Mouse (Mus musculus): ENCODE measurements around the gene Kdf1. TPM values are rescaled to one million over a fixed set of nuclear protein-coding genes. Genes with fewer than 3 reads are reported as not detected.

Kdf1 gene
- polyA plus RNA-seq, 1 experiment from 2014 or later = 0.20 TPM

GRCm38 (mm10) chr4:133494432-133494831 lies 24.3 kb upstream of the Kdf1 start:
- 2% methylated on average over 12 of the region's 12 CpGs for WGBS

GRCm38 (mm10) chr4:133494867-133495266 lies 23.9 kb upstream of the Kdf1 start:
- Histone ChIP-seq H3K4me2 (ENCODE audit: low read length) (no peak overlapping the region; the same call in 1 of the 2 replicates), H3K36me3 (ENCODE audit: control insufficient read depth, insufficient read depth, low read length) (no peaks in the 10 kb centered on the region), H3K4me1 (ENCODE audit: control insufficient read depth, insufficient read depth, low read length) (peaks cover 4% of the 10 kb centered on the region; the same call in 1 of the 2 replicates), H3K27me3 (replicated peaks; ENCODE audit: control insufficient read depth, insufficient read depth, low read length) (peaks cover 50% of the 10 kb centered on the region), H3K9ac (ENCODE audit: low read length) (no peak overlapping the region), H3K9me3 (replicated peaks; ENCODE audit: control insufficient read depth, low read length) (no peaks in the 10 kb centered on the region), H3K4me3 (ENCODE audit: low read depth, low read length) (no peak overlapping the region), H3K27ac (ENCODE audit: low read depth, low read length) (no peak overlapping the region)
- WGBS = 66% methylated on average over 4 of the region's 4 CpGs
- DNase-seq (ENCODE audit: low spot score) (no peak), ATAC-seq (no peak)

More at GRCm38 (mm10) chr4:133494432-133494831, 24.3 kb upstream of the Kdf1 start:
- Histone ChIP-seq H3K4me1 (ENCODE audit: control insufficient read depth, insufficient read depth, low read length) (peaks cover 4% of the 10 kb centered on the region; the same call in 1 of the 2 replicates), H3K4me2 (ENCODE audit: low read length) (peak overlapping the region; percentile 51), H3K4me3 (ENCODE audit: low read depth, low read length) (peak overlapping the region; percentile 19; the same call in 1 of the 2 replicates), H3K9ac (ENCODE audit: low read length) (no peak overlapping the region), H3K9me3 (replicated peaks; ENCODE audit: control insufficient read depth, low read length) (no peaks in the 10 kb centered on the region), H3K27ac (ENCODE audit: low read depth, low read length) (no peak overlapping the region), H3K36me3 (ENCODE audit: control insufficient read depth, insufficient read depth, low read length) (no peaks in the 10 kb centered on the region), H3K27me3 (replicated peaks; ENCODE audit: control insufficient read depth, insufficient read depth, low read length) (peaks cover 47% of the 10 kb centered on the region)
- peak; percentile 81 for DNase-seq (ENCODE audit: low spot score)
- ATAC-seq = 0 out of 2 replicates have a peak, but pooled peaks have one; percentile 21

- Histone ChIP-seq H3K27me3 (replicated peaks; ENCODE audit: control insufficient read depth, insufficient read depth, low read length) (peaks cover 57% of the 10 kb centered on the region), H3K36me3 (ENCODE audit: control insufficient read depth, insufficient read depth, low read length) (no peaks in the 10 kb centered on the region), H3K9me3 (replicated peaks; ENCODE audit: control insufficient read depth, low read length) (no peaks in the 10 kb centered on the region), H3K9ac (ENCODE audit: low read length) (no peak overlapping the region), H3K4me1 (ENCODE audit: control insufficient read depth, insufficient read depth, low read length) (peaks cover 4% of the 10 kb centered on the region; the same call in 1 of the 2 replicates), H3K4me2 (ENCODE audit: low read length) (no peak overlapping the region), H3K4me3 (ENCODE audit: low read depth, low read length) (no peak overlapping the region), H3K27ac (ENCODE audit: low read depth, low read length) (no peak overlapping the region)
- ATAC-seq (no peak), DNase-seq (ENCODE audit: low spot score) (no peak)
- WGBS = 28% methylated on average over 7 of the region's 7 CpGs
Measured at GRCm38 (mm10) chr4:133495711-133496110, 23.1 kb upstream of the Kdf1 start.

- Histone ChIP-seq H3K36me3 (ENCODE audit: control insufficient read depth, insufficient read depth, low read length) (no peaks in the 10 kb centered on the region), H3K4me2 (ENCODE audit: low read length) (peak overlapping the region; percentile 99), H3K9ac (ENCODE audit: low read length) (no peak overlapping the region), H3K4me1 (ENCODE audit: control insufficient read depth, insufficient read depth, low read length) (peaks cover 4% of the 10 kb centered on the region; the same call in 1 of the 2 replicates), H3K27ac (ENCODE audit: low read depth, low read length) (no peak overlapping the region), H3K27me3 (replicated peaks; ENCODE audit: control insufficient read depth, insufficient read depth, low read length) (peaks cover 61% of the 10 kb centered on the region), H3K9me3 (replicated peaks; ENCODE audit: control insufficient read depth, low read length) (no peaks in the 10 kb centered on the region), H3K4me3 (ENCODE audit: low read depth, low read length) (peak overlapping the region; percentile 59)
- ATAC-seq (no peak), DNase-seq (ENCODE audit: low spot score) (no peak)
- whole genome bisulfite sequencing = 26% methylated on average over 6 of the region's 6 CpGs
Measured at GRCm38 (mm10) chr4:133496738-133497445, 21.9 kb upstream of the Kdf1 start.

GRCm38 (mm10) chr4:133497461-133498159 lies 21.2 kb upstream of the Kdf1 start:
- no peak overlapping the region for H3K27ac ChIP-seq (ENCODE audit: low read depth, low read length)
- peak; percentile 49 for DNase-seq (ENCODE audit: low spot score)
- peak overlapping the region; percentile 99 for H3K4me2 ChIP-seq (ENCODE audit: low read length)
- peaks cover 4% of the 10 kb centered on the region; the same call in 1 of the 2 replicates for H3K4me1 ChIP-seq (ENCODE audit: control insufficient read depth, insufficient read depth, low read length)
- peaks cover 61% of the 10 kb centered on the region for H3K27me3 ChIP-seq (replicated peaks; ENCODE audit: control insufficient read depth, insufficient read depth, low read length)
- WGBS = 1% methylated on average over 58 of the region's 70 CpGs
- ATAC-seq = peak; percentile 62
- peak overlapping the region; percentile 59 for H3K4me3 ChIP-seq (ENCODE audit: low read depth, low read length)
- H3K36me3 ChIP-seq (ENCODE audit: control insufficient read depth, insufficient read depth, low read length) = no peaks in the 10 kb centered on the region
- no peaks in the 10 kb centered on the region for H3K9me3 ChIP-seq (replicated peaks; ENCODE audit: control insufficient read depth, low read length)
- H3K9ac ChIP-seq (ENCODE audit: low read length) = peak overlapping the region; percentile 70

GRCm38 (mm10) chr4:133498160-133498724 lies 20.5 kb upstream of the Kdf1 start, which contains the start of gene Trnp1:
TSS of gene Trnp1 (minus strand) at chr4:133498550.
- DNase-seq (ENCODE audit: low spot score) = peak; percentile 90
- Histone ChIP-seq H3K9me3 (replicated peaks; ENCODE audit: control insufficient read depth, low read length) (no peaks in the 10 kb centered on the region), H3K4me3 (ENCODE audit: low read depth, low read length) (peak within 1 kb of the TSS; percentile 59), H3K27me3 (replicated peaks; ENCODE audit: control insufficient read depth, insufficient read depth, low read length) (peaks cover 61% of the 10 kb centered on the region), H3K9ac (ENCODE audit: low read length) (peak within 1 kb of the TSS; percentile 70), H3K27ac (ENCODE audit: low read depth, low read length) (no peak within 1 kb of the TSS), H3K36me3 (ENCODE audit: control insufficient read depth, insufficient read depth, low read length) (no peaks in the 10 kb centered on the region), H3K4me1 (ENCODE audit: control insufficient read depth, insufficient read depth, low read length) (peaks cover 4% of the 10 kb centered on the region; the same call in 1 of the 2 replicates), H3K4me2 (ENCODE audit: low read length) (peak within 1 kb of the TSS; percentile 99)
- peak; percentile 94 for ATAC-seq
- under 1% methylated on average over 35 of the region's 53 CpGs for WGBS

GRCm38 (mm10) chr4:133501514-133501913 lies 17.2 kb upstream of the Kdf1 start:
- Histone ChIP-seq H3K9ac (ENCODE audit: low read length) (no peak overlapping the region), H3K4me3 (ENCODE audit: low read depth, low read length) (no peak overlapping the region), H3K27ac (ENCODE audit: low read depth, low read length) (no peak overlapping the region), H3K27me3 (replicated peaks; ENCODE audit: control insufficient read depth, insufficient read depth, low read length) (peaks cover 41% of the 10 kb centered on the region), H3K9me3 (replicated peaks; ENCODE audit: control insufficient read depth, low read length) (no peaks in the 10 kb centered on the region), H3K36me3 (ENCODE audit: control insufficient read depth, insufficient read depth, low read length) (no peaks in the 10 kb centered on the region), H3K4me2 (ENCODE audit: low read length) (no peak overlapping the region), H3K4me1 (ENCODE audit: control insufficient read depth, insufficient read depth, low read length) (peaks cover 4% of the 10 kb centered on the region; the same call in 1 of the 2 replicates)
- WGBS = 66% methylated on average over 7 of the region's 7 CpGs
- DNase-seq (ENCODE audit: low spot score) = no peak
- no peak for ATAC-seq

GRCm38 (mm10) chr4:133504300-133504699 lies 14.5 kb upstream of the Kdf1 start:
- no peak for ATAC-seq
- H3K27ac ChIP-seq (ENCODE audit: low read depth, low read length) = no peak overlapping the region
- peaks cover 15% of the 10 kb centered on the region for H3K27me3 ChIP-seq (replicated peaks; ENCODE audit: control insufficient read depth, insufficient read depth, low read length)
- no peaks in the 10 kb centered on the region for H3K36me3 ChIP-seq (ENCODE audit: control insufficient read depth, insufficient read depth, low read length)
- DNase-seq (ENCODE audit: low spot score) = no peak
- WGBS = 52% methylated on average over 5 of the region's 5 CpGs
- H3K4me1 ChIP-seq (ENCODE audit: control insufficient read depth, insufficient read depth, low read length) = no peaks in the 10 kb centered on the region
- H3K4me2 ChIP-seq (ENCODE audit: low read length) = no peak overlapping the region
- H3K4me3 ChIP-seq (ENCODE audit: low read depth, low read length) = no peak overlapping the region
- H3K9me3 ChIP-seq (replicated peaks; ENCODE audit: control insufficient read depth, low read length) = no peaks in the 10 kb centered on the region
- H3K9ac ChIP-seq (ENCODE audit: low read length) = no peak overlapping the region
